Mouse (Mus musculus) thymus, postnatal 25 days (tissue): ENCODE measurements at regions not wholly inside any gene's neighbourhood (a gene's known extent, or its start where the extent isn't known, plus 50 kb on each side); places are given as distances from the start of the nearest gene placed in this dataset.

Source experiments
- DNase-seq: peaks from one replicate; pipeline ENCODE4 v3.0.0; 2022

DNA sequence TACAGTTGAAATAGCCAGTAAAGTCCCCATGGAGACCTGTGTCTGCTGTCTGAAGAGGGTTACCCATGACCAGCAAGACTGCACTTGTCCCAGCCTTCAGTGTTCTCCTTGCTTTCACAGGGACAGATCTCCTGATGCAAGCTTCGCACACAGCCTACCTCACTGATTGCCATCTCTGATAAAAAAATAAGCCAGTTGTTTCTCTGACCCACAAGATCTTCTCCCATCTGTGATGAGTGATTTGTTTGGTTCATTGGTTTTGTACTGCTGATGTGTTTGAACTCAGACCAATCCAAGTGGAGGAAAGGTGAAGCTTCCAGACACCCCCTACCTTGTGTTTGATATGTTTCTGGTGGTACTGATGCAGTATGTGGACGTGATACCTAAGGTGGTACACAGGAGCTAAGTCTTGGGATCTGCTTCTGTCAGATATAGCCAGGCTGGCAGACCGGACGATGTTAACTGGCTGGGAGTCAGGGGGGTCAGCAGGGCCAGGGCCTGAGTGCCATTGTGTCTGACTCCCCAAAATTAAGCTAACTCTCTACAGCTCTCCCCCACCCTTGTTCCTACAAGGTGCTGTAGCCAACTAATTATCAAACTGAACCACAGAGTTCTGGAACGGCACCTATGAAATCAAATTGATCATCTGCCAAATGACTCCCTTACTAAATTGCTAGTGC lies 139.2 kb upstream of the Cpeb2 start:
- DNase-seq = no peak

DNA sequence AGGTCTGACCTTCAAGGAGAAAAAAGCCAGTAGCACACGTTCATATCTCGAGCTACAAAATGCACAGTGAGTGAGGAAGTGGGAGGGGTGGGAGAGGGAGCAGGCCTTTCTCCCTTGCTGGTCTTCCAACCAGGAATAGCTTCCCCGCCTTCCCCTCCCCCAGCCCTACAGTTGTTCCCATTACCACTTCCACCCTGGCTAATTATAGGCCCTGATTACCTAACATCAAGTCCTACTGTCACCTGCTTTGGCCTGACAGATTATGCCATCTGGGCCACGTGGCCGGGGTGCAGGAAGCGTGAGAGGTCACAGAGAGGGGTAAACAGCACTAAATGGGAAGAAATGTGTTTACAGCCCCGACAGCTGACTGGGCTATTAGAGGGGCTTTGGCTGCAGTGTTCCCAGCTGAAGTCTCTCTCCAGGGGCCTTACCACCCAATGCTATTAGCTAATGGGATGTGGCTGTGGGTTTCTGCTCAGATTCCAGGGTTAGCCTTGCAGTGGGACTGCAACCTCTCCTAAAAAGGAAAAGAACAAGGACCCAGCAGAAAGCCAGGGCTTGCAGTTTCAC lies 138.6 kb upstream of the Cpeb2 start:
- no peak for DNase-seq

DNA sequence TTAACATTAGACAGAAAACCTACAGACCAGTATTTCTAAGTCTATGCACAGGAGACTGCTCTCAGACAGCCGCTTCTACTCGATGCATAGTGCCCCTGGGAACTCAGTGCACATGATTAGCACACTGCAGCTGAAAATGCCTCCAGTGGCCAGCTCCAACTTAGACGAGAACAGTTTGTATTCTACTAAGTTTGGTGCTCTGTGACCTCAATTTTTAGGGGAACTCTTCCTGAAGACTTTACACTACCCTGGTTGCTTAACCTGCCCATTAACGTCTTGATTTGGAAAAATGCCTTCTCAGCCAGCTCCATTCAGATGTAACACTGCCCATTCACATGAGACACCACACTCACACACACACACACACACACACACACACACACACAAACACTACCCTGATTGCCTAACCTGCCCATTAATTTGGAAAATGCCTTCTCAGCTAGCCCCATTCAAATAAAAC lies 130.9 kb upstream of the Cpeb2 start:
- no peak for DNase-seq

DNA sequence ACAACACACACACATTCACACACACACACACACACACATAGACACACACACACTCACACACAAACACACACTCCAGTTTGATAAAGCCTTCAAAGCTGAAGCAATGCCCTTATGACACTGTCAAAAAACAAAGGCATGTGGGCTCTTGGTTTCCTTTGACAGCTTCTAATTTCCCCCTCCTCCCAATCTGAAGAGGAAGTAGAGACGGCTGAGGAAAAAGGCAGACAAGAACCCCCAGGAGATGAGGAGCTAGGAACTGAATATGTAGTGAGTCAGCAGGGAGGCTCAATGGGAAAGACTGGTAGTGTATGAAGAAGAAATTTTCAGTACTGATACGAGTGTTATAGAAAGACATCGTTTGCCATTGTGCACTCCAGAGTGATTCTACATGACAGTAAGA lies 130.4 kb upstream of the Cpeb2 start:
- DNase-seq = no peak

DNA sequence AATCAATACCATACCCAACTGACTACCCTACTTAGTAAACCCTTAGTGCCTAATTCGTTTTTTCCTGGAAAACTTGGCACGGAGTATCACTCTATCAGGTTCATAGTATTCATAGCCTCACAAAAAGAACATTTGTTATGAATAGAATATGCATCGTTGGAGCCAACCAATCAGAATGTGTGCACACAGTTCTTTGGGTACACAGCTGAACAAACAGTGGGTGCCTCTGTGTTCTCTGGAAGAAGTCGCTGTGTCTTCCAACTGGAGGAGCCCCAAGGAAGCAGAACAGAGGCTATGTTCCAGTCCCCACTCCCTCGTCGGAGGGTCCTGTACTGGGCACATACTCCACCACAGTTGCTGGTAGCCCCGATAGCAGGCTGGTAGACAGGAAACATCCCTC lies 129.2 kb upstream of the Cpeb2 start:
- DNase-seq = no peak

DNA sequence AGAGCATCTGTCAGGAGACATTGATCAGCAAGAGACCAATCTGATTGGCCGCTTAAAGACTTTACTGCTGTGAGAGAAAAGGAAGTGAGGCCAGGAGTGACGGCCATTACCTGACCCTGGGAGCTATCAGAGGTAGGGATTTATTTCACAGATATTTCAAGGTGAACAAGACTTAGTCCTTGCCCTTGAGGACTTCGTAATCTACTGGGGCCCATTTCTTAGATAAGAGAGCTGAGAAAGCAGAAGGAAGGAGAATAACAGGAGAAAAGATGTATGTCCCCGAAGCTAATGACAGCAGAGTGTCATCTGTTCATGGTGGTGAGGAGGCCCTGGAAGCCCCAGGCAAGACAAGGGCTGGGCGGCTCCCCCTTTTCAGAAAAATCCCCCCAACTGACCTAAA lies 127.4 kb upstream of the Cpeb2 start:
- DNase-seq = no peak

DNA sequence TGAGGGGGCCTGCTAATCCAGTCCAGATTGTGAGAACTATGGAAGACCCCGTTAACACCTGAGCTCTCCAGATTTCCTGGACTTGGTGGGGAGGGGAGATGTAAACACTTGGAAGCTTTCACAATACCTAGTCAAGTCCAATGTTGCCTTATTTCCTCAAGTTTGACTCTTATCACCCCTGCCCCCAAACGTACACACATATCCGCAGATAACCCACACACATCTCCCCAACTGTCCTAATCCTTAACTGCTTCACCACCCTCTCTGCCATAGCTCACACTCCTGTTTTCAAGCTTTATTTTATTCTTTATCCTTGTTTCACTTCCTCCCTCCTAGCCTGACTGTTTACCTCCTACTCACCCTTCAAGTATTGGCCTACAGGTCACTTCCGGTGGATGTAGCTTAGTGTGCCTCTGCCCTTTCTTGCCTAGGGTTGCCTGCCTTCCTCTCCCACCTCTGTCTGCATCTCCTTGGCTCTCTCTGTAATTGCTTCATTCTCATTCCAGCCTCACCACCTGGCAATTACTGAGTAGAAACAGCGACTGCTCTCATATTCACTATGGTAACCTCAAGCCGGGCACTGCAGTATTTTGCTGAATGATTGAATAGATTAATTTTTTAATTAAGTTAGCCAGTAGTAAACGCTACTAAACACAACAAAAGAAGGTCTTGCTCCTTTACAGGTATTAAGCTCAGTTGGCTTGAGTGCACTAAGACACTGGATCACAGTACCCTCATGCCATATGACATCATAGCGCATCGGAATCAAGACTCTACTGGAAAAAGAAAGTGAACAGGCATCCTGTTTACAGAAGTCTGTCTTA lies 125.3 kb upstream of the Cpeb2 start:
- DNase-seq = no peak

DNA sequence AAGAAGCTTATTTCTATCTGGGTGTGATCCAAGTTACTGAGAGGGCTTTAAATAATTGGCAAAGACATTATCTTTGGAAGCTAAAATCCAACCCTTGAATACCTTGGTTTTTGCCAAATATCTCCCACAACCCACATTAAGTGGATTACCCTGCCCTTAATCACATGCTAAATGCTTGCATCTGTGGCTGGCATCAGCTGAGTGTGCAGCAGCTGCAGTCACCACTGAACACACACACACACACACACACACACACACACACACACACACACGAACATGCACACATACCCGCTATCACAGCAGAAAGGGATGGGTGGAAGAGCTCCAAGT lies 124.7 kb upstream of the Cpeb2 start:
- DNase-seq = no peak

DNA sequence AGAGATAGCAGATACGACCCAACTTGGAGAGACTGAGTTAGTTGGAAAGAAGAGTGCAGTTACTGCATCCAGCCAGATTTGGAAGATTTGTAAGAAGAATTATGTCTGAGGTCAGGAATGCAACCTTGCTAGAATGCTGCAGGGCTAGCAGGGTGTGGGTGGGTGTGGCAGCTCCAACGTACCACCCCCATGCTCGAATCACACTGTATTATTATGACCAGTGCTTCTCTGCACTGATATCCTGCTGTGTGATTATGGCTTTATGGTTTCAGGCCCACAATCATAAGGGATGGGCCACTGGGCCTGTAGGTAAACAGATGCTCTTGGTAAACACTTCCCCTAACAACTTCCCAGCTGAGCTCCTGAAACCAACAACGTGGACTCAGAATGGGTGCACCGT lies 122.8 kb upstream of the Cpeb2 start:
- DNase-seq = no peak

DNA sequence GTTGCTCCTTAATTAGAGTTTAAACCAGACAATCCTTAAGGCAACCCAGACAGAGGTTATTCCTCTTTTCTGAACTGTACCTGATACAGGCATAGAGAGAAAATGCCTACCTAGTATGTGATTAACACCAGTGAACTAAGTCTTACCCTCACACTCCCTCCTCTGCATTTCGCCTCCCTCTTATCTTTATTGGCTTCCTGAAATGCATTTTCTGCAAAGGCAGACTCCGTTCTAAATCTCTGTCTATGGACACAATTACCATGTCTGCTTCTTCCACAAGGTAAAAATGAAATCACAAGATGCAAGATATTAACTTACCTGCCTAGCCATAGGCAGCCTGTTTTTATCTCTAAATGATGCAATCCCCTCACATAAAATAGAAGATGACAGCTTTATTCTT lies 121.2 kb upstream of the Cpeb2 start:
- no peak for DNase-seq

DNA sequence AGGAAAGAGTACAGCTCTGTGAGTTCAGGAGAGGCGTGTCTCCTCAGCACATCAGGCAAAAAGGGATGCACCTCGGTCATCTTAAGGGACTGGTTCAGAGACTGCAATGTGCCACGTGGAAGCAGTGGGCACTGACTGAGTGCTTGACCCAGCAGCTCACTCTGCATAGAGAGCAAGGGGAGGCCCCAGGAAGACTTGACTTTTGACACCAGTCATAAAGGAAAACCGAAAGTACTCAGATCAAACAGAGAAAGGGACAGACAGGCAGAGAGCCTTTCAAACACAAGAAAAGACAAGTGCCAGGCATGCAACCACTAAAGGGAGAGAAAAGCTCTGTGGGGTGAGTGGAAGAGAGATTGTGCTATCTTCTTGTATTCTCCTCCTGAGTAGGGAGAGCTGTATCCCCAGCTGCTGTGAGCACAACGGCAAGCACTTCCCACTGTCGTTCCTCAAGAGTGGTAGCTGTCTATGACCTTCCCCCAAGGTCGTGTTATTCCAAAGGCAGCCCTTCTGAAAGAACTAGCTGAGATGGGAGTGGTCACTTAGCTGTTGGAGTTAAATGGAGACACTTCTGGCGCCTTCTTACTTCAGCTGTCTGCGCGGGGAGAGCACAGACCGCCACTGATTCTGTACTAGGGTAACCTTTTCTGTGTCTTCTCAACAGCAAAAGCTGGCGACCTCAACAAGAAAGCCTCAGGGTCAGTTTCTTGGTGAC lies 119.4 kb upstream of the Cpeb2 start:
- peak; percentile 3 for DNase-seq

DNA sequence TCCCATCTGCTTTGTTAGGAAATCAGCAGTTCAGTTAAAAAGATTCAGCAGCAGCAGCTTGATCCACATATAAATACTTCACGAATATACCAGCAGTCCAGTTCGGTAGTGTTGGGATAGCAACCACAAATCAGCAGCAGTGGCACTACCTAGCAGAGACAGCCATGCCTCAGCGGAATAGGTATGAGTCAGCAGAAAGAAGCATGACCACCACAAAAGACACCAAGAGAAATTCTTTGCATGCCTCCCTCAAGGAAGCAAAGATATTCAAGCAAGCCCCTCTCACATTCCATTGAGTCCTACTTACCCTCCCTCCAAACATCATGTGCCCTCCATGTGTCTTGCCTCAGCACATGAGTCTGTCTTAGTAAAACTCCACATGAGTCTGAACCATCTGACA lies 117.5 kb upstream of the Cpeb2 start:
- DNase-seq = no peak

DNA sequence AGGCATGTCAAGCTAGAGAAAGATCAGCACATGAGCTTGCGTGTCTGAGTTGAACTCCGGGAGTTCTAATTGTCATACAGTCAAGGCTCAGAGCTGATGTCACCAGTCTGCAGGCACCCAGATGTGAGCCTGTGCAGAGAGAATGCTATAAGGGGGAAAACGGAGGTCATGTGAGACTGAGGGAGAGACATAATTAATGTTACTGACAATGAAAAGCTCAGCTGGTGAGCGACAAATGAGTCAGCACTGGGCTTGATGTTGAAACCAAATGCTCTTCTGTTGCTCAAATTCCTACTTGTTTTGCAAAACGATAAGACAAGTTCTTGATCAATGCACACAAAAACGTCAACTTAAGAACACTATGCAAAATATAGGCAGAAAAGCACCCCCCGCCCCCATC lies 116.1 kb upstream of the Cpeb2 start:
- no peak for DNase-seq

DNA sequence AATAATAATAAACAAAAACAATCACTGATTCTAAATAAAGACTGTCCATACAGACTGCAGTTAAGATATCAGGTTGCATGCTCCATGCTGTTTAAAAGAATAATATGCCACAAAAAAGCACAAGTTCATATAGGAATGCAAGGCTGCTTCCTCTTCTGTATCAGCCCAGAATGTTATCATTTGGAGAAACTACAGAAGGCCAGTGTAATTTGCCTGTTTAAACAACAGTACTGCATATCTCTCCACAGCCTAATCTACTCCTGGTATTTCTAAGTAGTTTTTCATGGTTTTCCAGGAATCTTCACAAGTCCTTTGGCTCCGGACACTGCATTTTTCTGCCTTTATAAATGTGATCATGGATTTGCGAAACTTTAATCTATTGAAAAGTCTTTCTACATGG lies 111.9 kb upstream of the Cpeb2 start:
- no peak for DNase-seq

DNA sequence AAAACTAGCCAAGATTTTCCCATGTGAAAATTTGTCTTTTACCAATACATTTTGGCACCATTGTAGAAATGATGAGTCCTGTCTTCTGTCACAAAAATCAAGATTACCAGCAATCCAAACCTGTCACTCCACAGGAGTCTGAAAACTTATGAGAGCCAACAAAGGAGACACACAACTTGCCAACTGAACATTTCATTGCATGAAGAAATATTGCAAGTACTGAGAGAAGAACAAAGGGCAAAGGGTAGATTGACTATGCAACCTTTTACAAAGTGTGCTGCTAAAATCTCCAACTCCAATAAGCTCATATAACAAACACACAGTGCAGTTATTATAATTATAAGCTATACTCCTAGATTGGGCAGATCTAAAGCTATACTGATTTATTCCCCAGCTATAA lies 108.7 kb upstream of the Cpeb2 start:
- DNase-seq = no peak

DNA sequence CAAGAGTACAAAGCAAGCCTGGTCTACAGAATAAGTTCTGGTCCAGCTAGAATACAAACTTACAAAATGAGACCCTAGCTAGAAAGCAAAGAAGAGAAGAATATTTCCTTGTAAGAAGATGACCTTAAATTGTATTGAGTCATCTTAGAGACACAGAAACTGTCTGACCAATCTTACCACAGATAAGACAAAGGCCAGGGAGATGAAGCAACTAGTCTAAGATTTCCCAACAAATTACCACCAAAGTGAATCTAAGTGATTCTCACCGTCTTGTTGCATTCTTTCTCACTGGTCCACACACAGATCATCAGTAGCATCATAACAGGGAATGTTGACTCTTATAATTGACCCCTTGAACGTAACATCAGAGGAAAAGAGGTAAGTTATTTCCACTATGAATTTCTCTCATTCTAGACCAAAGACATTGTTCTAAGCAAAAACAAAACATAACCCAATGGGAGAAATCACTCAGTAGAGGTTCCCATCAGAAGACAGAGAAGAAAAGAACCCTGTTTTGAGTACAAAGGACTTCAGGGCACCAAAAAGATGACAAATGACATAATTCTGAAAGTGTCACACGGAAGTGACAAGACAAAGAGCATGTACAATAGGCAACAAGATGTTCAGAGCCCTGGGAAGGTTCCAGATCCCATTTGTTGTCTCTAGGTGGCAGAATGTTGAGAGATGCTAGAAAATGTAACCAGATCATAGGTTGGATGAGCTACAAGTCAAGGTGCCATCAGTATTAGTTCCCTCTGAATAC lies 107.0 kb upstream of the Cpeb2 start:
- no peak for DNase-seq

DNA sequence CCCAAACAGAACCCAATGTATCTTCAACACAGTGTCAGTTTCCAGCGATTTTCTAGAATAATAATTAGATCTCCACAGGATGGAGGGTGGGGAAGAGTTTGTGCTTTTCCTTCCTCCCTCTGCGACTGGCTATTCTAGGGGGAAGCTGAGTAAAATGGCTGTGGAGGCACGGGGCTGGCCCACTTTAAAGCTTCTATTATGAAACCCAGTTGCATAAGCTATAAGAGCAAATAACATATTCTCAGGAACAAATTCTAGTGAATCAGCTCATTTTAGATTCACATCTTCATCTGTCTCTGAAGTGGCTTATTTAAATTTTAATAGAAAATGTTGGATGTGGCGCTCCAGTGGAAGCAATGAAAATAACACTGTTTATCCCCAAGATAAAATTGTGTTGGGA lies 102.6 kb upstream of the Cpeb2 start:
- no peak for DNase-seq

DNA sequence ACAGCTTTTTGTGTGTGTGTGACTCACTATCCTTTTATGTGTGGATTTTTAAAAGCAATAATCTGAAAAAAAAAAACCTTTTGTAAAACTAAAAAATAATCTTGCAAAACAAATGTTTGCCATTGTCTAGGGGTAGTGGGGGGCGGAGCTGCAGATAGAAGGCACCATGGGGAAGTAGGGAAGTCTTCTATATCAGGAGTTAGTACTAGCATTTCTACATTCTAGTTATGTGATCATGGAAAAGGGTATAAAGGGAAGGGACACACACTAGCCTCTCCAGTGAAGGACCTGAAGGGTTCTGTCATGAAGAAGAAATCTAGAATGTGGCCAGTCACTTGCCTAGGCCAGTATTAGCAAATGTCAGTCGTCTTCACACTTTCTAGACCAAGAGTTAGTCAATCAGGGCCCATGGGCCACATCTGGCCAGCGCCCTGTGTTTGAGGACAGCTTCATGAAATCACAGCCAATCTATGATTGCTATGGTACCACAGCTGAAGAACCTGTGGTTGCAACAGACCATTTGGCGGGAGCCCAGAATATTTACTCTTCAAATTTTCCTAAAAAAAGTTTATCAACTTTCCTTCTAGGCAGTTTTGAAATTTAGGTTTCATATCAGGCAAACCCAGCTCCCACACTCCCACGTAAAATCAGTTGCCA lies 101.9 kb upstream of the Cpeb2 start:
- no peak for DNase-seq

DNA sequence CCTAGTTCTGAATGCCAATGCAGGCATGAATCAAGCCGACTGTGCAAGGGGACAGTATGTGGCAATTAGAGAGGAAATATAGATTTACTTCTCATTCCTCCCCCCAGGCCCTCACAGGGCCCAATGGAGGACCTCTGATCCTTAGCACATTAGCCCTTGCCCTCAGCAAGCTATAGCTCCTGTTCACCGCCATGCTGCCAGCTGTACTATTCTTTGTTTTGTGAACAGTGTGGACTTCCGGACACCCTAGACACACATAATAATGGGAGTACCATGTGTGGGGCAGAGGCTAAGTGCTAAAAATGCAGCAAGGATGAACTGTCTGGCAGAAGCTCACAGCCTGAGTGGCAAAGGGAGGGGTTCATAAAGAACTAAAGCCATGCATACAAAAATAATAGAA lies 99.3 kb upstream of the Cpeb2 start:
- no peak for DNase-seq

DNA sequence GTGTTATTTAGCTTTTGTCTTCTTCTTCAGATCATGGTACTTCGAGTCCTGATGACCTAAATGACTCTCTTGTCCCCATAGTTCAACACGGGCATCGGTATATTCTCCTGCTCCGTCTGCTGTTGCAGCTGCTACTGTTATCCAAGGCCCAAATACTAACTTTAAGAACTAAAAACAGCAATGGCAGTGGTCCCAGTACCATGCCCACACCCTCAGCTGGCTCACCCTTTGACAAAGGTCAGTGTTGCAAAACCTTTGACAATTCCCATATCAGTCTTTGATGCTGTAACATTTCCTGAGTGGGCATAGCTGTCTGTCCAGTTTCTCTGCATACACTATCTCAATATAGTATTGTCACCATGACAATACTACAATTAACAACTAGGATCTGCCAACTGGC lies 96.8 kb upstream of the Cpeb2 start:
- no peak for DNase-seq

DNA sequence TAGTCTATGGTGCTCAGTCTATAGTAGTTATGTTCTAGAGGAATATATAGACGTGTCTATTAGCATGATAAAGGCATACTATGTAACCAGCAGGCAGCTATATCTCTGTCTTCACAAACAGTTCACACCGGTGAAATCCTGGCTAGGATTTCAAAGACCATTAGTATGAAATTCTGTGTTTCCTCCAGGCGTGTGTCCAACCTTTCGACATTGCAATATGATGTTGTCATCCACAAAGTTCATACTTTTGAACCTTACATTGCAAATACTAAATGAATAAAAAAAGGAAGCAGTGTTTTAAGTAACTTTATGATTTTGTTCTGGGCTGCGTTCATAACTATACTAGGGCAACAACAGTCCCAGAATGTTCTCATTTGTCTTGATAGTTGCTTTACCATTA lies 95.2 kb upstream of the Cpeb2 start:
- no peak for DNase-seq

DNA sequence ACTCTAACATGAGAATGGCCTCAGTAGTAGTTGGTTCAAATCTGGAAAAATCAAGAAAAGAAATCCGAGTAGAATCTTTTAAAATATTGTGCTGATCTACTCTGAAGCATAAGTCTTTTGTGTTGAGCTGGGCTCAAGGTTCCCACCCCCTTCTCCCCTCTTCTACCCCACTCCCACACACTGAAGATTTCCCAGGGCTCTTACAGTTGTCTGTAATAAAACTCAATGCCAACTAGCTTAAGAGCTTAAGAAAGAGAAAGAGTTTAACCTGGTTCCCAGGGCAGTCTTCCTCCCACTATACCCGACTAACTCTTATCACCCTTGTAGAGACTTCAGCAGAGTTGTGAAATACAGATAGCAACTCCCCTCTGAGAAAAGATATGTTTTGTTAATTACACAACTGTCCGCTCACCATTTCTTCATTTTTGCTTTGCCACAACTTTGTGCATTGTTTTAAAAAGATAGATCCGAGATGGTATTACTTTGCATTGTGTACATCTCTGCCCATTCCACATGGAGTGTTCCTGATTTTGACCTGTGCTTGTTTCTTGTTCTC lies 94.0 kb upstream of the Cpeb2 start:
- DNase-seq = no peak
